Mouse (Mus musculus) B cell, adult 2 months (primary cell): Measurements from ENCODE around the gene Sqstm1.

ENCODE experiments used
- DNase-seq, 2 experiments: peaks; one replicate each; pipeline ENCODE4 v3.0.0; 2022

Gene Sqstm1

DNA sequence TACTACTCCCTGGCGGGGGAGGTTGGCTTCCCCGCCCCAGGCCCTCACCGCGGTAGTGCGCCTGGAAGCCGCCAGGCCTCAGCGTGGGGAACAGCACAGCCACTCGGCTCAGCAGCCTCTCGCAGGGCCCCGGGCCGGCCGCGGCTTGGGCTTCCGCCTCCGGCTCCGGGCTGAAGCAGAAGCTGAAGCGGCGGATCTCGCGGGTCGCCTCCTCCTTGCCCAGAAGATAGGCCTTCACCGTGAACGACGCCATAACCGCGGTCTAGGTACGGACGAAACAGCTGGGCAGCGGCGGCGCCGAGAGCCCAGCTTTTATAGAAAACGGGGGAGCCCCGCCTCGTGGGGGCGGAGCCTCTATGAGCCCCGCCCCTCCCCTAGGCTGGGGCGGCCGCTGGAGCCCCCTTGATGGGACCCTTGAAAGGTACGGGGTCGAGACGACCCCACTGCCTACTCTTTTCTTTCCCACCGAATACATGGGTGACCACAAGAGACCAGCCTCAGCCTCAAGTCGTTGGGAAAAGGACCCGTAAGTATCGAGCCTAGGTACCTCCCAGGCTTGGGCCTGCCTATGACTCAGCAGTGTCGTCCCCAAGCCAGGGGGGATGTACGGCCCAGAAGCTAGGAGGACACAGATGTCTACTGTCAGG, at the start of gene Sqstm1, which contains the start of gene Mgat4b:
Gene Sqstm1, minus strand, starts transcription at position 323 of the 647 bp plus-strand sequence.
Gene Mgat4b, plus strand, starts transcription at position 386 of the 647 bp plus-strand sequence.
- peak; percentile 89 to 91 for DNase-seq

GRCm38 (mm10) chr11:50258310-50258709, 47.7 kb upstream of the Sqstm1 start:
- no peak for DNase-seq

DNA sequence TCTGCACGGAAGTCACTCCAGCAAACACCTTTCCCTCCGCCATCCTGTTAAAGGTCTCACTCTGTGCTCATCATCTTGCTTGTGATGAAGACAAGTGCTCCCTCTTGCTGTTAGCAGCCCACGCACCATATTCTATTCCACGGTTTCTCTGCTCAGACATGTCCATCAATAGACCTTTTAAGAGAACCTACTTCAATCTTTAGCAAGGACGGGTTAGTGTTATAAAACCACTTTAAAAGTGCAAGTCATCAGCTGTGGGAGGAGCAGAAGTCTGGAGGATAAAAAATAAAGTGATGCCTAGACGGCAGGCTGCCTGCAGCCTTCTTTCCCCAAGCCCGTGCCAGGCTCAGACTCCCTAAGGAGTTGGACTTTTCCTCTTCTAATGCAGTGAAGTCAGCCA, 46.0 kb upstream of the Sqstm1 start:
- no peak for DNase-seq

- DNase-seq: no peak
These were observed 43.5 kb upstream of the Sqstm1 start for GRCm38 (mm10) chr11:50254010-50254580.

DNA sequence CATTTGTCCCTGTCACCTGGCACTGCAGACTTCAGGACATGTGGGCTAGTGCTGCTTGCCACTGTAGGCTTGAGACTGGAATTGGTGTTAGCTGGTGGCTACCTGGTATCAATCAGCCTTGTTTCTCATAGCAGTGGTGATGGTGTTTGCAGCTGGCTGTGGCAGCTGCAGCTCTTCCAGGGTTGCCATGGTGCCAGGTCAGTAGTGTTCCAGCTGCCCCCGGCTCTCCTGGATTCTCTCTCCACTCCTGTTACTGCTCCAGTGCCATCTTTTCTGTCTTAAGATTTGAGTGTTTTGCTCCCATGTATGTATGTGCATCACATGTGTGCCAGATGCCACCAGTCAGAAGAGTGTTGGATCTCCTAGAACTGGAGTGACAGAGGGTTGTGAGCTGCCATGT, 42.8 kb upstream of the Sqstm1 start:
- no peak for DNase-seq

GRCm38 (mm10) chr11:50252684-50253265, 42.1 kb upstream of the Sqstm1 start:
- no peak for DNase-seq

DNA sequence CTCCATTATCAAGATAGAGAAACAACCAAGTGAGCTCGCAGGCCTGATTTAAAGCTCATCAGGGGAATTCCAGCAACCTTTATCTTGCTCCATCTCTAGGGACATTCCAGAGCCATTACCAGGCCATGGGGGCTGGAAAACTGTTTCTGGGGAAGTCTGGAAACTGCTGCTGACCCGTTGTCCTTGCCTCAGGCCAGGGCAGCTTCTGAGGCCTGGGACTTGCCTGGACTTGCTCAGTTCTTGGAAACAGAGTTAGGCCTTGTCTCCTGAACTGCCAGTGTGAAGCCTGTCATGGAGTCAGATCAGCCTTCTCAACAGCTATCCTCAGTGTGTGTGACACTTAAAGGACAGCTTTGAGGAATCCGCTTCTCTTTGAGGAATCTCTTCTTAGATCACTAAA, 41.5 kb upstream of the Sqstm1 start:
- no peak for DNase-seq

- no peak for DNase-seq
These were observed 38.0 kb upstream of the Sqstm1 start for GRCm38 (mm10) chr11:50248473-50249171.

DNA sequence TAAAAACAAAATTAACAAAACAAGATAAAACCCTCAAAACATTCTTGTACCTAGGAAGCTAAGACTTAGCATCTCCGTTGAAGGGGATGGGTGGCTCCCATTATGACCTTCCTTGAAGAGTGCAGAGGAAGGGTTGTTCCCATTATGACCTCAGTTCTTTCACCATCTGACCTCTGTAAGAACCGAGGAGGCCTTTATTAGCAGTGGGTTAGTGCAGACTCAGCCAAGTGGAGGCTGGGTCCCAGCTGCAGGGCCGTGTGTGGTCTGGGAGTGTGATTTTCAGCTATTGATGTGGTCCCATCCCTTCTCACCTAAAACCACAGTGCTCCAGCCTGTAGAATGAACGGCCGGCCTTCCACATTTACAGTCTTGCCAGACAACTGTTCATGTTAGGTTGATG, 34.6 kb upstream of the Sqstm1 start:
- DNase-seq: no peak

DNA sequence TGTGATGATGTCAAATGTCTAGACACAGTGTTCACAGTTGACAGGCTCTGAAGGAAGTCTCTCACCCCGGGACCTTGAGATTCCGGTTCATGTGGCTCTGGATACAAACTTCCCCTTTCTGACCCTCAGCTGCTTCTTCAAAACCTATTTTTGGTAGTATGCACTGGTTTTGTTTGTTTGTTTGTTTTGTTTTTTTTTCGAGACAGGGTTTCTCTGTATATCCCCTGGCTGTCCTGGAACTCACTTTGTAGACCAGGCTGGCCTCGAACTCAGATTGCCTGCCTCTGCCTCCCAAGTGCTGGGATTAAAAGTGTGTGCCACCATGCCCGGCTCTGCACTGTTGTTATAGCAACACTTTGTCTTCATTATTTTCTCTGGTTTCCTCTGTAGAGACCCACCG, 33.3 kb upstream of the Sqstm1 start:
- peak; percentile 57 to 62 for DNase-seq

DNA sequence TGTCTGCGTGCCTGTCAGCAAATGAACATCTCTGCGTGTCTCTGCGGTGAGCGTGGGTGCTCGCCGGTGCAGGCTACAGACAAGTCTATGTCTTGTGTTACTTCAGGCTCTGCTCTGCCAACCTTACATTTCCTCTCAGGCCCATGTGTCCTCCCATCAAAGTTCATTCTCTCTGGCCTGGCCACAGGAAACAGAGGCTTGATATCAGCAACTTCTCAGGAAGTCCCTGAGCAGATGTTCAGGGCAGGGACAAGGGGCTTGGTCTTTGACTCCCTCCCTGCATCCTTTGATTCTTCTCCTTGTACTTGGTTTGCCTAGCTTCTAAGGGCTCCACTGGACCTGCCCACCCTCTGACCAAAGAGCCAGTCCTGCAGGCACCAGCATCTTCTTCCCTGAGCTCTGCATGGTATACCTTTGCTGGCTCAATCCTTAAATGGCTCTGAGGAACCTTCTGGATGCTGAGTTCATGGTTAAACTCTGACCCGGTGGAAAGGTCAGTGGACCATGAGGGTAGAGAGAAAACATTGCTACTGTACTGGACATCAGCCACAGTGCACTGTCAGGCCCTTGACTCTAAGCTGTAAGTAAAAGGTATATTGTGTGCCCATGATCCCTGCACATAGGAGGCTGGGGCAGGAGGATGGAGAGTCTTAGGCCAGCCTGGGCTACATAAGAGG, 29.7 kb upstream of the Sqstm1 start:
- DNase-seq: no peak

GRCm38 (mm10) chr11:50238821-50239791, 28.5 kb upstream of the Sqstm1 start:
- DNase-seq: no peak

- DNase-seq: no peak
These were observed 27.7 kb upstream of the Sqstm1 start, which contains the start of gene Ltc4s for GRCm38 (mm10) chr11:50238324-50238723. Ltc4s (minus strand) TSS chr11:50238616.

DNA sequence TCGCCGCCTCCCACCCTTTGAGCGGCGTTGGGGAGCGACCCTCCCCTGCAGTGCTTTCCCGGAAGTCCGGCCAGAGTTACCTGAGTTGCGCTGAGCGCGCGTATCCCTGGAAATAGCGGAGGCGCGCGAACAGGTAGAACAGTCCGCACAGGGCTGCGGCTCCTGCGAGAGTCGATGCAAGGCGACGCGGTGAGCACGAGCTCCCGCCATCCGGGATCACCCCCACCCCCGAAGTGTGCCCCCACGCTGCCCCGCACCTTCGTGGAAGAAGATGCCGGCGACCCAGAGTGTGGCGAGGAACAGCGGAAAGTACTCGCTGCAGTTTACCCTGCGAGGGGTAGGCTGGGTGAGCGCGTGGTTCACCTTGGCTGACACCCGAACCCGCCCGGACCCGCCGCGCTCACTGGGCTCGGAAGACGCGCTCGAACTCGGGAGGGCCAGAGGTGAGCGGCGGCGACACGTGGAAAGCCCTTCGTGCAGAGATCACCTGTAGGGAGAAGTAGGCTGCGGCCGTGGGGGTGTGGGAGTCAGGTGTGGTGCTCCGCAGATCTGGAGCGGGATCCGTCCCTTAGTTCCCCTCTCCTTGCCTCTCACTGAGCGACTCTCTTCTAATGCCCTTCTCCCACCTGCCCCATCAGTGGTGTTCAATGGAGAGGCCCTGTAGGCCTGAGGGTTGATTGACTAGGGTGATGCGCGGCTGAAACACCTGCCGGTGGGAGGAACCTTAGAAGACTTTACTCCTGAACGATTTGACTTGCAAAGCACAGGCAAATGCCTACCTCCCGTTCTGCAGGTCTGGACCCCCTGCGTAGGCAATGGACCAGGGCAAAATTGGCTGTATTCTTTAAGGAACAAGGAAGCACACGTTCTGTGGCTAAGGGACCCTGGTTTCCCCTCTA, 26.6 kb upstream of the Sqstm1 start:
- peak; percentile 51 to 56 for DNase-seq

- DNase-seq: peak; percentile 94
These were observed 25.9 kb upstream of the Sqstm1 start for GRCm38 (mm10) chr11:50236540-50236936.

DNA sequence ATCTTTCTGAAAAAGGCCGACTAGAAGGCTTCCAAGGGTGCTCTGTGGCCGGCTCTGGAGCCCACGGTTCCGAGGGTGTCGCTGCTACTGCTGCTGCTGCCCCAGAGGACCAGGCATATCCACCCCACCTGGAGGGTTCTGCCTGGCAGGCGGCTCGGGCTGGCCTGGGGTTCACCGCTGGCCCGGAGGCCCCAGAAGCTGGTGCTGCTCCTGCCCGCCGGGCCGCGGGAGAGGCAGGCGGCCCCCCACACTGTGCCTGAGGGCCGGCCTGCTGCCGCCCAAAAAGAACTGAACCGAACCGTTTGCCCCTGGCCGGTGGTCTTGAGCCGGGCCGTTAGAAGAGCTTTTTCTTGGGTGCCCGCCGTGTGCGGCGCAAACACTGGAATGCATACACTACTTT, 24.0 kb upstream of the Sqstm1 start:
- DNase-seq: no peak

GRCm38 (mm10) chr11:50233993-50234392, 23.4 kb upstream of the Sqstm1 start:
- DNase-seq: peak in 1 of 2 experiments; percentile 40

DNA sequence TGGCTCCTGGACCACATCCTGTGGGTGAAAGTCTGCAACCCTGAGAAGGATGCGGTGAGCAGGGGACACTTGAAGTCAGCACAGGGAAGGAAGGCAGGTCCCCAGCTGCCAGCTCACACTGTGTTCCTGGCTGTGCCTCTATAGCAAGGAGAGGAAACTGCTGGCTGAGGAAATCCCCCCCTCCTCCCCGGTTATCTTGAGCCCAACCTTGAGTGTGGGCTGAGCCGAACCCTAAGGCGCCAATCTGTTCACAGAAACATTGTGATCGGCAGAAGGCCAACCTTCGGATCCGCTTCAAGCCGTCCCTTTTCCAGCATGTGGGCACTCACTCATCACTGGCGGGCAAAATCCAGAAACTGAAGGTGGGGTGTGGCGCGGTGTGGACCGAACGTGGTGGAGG, 22.4 kb upstream of the Sqstm1 start:
- DNase-seq: no peak

- peak; percentile 74 to 82 for DNase-seq
These were observed 20.8 kb upstream of the Sqstm1 start for GRCm38 (mm10) chr11:50231411-50231810.

DNA sequence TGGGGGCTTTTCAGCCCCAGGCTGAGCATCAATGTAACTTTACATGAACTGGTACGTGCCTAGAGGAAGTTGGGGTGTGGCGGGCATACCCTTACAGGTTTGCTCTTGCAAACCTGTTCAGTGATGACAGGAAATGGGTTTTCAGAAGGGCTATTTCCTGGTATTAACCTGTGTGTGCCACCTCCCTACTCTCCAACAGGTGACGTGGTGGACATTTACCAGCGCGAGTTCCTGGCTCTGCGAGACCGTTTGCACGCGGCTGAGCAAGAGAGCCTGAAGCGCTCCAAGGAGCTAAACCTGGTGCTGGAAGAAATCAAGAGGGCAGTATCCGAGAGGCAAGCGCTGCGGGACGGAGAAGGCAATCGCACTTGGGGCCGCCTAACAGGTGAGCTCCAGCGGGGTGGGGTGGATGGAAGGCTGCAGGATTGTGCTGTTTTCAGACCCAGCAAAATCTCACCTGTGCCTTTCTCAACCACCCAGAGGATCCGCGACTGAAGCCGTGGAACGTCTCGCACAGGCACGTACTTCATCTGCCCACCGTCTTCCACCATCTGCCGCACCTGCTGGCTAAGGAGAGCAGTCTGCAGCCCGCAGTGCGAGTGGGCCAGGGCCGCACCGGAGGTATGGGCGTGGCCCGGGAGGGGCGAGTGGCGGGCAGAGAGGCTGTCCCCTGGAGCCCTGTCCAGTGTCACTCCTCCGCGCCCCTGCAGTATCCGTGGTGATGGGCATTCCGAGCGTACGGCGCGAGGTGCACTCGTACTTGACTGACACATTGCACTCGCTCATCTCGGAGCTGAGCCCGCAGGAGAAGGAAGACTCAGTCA, 20.1 kb upstream of the Sqstm1 start:
- no peak for DNase-seq
